Mouse (Mus musculus): ENCODE results near the gene Rpl38.

GRCm38 (mm10) chr11:114706358-114706757 lies 38.0 kb downstream of the Rpl38 start:
- TF ChIP-seq POLR2A (IDR thresholded peaks at IDR 0.05; ENCODE audit: borderline replicate concordance, extremely low read depth, insufficient read depth, insufficient read length, poor library complexity, severe bottlenecking) (no peak), CTCF (IDR thresholded peaks at IDR 0.05; ENCODE audit: borderline replicate concordance, extremely low read depth, insufficient read depth, insufficient read length) (no peak)

Data from brain, embryonic 14.5 days (tissue).